Mouse (Mus musculus): Measurements from ENCODE around the gene Hist1h3i. TPM values are rescaled to one million over a fixed set of nuclear protein-coding genes. Genes with fewer than 3 reads are reported as not detected.

Hist1h3i gene
- 13.4 and 17.5 TPM in 2 replicates for polyA plus RNA-seq (2012; rRNA removed)

DNA sequence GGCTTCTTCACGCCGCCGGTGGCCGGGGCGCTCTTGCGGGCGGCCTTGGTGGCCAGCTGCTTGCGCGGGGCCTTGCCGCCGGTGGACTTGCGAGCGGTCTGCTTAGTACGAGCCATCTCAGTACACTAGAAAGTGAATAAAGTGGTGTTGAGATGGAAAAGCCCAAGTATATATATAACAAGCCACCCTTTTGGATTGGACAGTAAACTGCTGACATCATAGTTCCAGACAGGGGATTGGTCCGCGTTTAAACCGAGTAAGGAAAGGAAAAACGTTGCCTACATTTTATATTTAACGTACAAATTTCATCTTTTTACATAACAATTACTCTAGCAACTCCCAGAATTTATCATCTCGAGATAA, at the start of gene Hist1h3i:
TSS of gene Hist1h3i (minus strand) at position 116 of the 363 bp plus-strand sequence.

DNA sequence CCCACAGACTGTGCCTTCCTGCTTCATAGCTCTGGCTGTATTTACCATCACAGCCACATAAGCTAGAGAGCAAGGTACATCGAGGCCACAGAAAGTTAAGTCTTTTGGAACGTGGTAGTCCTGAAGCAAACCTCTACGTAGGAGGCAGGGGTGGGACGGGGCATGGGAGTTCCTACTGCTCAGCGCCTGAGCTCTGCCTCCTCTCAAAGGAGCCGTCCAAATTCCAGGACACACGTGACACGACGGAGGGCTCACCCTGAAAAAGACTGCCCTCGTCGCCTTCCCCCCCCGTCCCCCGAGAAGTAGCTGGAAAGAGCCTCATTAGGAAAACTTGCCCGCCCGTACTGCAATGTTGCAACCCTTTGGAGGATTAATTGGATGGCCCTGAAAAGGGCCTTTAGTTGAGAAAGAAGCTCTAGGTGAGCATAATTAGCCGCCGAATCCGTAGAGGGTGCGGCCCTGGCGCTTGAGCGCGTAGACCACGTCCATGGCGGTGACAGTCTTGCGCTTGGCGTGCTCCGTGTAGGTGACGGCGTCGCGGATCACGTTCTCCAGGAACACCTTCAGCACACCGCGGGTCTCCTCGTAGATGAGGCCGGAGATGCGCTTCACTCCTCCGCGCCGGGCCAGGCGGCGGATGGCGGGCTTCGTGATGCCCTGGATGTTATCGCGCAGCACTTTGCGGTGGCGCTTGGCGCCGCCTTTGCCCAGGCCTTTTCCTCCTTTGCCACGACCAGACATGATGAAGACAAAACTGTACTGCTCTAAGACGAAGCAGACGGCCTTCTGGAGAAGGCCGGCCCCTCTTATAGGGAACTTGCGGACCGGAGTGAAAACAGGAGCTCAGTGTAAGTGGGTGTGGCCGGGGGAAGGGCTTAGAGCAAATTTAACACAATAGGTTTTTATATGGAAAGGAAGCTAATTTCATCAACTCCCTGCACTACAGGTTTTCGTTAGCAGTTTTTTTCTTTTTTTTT, 48.5 kb upstream of the Hist1h3i start, which contains the start of gene Hist1h4n:
TSS of gene Hist1h4n (minus strand) at position 779 of the 977 bp plus-strand sequence.

DNA sequence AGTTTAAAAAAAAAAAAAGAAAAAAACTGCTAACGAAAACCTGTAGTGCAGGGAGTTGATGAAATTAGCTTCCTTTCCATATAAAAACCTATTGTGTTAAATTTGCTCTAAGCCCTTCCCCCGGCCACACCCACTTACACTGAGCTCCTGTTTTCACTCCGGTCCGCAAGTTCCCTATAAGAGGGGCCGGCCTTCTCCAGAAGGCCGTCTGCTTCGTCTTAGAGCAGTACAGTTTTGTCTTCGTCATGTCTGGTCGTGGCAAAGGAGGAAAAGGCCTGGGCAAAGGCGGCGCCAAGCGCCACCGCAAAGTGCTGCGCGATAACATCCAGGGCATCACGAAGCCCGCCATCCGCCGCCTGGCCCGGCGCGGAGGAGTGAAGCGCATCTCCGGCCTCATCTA, 28.4 kb upstream of the Hist1h3i start, which contains the start of gene Hist1h4m:
TSS of gene Hist1h4m (plus strand) at position 208 of the 400 bp plus-strand sequence.

GRCm38 (mm10) chr13:21810073-21810472, 26.9 kb upstream of the Hist1h3i start, which contains the start of the genes Hist1h2bq and Hist1h2ao:
Gene Hist1h2bq (minus strand): TSS chr13:21810197.
Gene Hist1h2ao (plus strand): TSS chr13:21810465.

GRCm38 (mm10) chr13:21786899-21787629, 3.9 kb upstream of the Hist1h3i start, which contains the start of the genes Hist1h2an and Hist1h2bp:
Gene Hist1h2an (minus strand): TSS chr13:21787218.
Gene Hist1h2bp (plus strand): TSS chr13:21787461.

DNA sequence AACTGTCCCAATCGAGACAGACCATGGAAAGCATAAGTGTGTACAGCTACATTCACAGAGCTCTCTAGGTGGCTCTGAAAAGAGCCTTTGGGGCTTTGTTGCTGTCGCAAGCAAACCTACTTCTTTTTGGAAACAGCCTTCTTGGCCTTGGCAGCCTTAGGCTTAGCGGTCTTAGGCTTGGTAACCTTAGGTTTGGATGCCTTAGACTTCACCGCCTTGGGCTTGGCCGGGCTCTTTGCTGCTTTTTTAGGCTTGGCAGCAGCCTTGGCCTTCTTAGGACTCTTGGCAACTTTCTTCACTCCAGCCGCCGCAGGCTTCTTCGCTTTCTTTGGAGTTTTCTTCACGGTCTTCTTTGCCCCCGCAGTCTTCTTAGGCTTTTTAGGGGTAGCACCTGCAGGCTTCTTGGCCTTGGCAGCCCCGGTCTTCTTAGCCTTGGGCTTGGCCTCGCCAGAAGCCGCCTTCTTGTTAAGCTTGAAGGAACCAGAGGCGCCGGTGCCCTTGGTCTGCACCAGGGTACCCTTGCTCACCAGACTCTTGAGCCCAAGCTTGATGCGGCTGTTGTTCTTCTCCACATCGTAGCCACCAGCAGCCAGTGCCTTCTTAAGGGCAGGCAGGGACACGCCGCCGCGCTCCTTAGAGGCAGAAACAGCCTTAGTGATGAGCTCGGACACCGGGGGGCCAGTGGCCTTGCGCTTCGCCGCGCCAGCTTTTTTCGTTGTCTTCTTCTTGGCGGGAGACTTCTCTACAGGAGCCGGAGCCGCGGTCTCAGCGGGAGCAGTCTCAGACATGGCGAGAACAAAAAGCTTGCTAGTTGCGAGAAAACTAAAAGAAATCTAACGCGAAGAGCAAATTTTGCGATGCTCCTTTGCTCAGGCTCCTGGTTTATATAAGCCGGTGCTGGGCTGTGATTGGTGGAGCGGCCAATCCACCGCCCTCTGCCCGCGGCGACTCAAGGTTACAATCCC, 3.1 kb downstream of the Hist1h3i start, which contains the start of gene Hist1h1b:
TSS of gene Hist1h1b (minus strand) at position 859 of the 965 bp plus-strand sequence.

DNA sequence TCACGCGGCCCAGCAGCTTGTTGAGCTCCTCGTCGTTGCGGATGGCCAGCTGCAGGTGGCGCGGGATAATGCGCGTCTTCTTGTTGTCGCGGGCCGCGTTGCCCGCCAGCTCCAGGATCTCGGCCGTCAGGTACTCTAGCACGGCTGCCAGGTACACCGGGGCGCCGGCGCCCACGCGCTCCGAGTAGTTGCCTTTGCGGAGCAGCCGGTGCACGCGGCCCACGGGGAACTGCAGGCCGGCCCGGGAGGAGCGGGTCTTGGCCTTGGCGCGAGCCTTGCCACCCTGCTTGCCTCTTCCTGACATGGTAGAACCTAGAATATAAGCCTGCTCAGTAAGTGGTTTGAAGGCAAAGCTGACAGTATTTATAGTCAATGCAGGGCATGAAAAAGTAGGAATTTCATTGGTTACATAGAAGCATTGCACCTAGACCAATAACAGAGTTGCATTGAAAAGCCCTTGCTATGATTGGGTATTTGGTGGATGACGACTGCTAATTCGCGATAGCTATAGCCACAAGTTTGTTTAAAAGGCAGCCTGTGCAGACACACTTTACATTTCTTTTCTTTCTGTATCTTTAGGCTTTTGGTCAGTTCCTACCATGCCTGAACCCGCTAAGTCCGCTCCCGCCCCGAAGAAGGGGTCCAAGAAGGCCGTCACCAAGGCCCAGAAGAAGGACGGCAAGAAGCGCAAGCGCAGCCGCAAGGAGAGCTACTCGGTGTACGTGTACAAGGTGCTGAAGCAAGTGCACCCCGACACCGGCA, 29.5 kb downstream of the Hist1h3i start, which contains the start of the genes Hist1h2ak and Hist1h2bn:
TSS of gene Hist1h2ak (minus strand) at position 304 of the 762 bp plus-strand sequence.
TSS of gene Hist1h2bn (plus strand) at position 600 of the 762 bp plus-strand sequence.

GRCm38 (mm10) chr13:21750159-21751017, 32.8 kb downstream of the Hist1h3i start, which contains the start of gene Hist1h4k:
Gene Hist1h4k (minus strand): TSS chr13:21750505.

DNA sequence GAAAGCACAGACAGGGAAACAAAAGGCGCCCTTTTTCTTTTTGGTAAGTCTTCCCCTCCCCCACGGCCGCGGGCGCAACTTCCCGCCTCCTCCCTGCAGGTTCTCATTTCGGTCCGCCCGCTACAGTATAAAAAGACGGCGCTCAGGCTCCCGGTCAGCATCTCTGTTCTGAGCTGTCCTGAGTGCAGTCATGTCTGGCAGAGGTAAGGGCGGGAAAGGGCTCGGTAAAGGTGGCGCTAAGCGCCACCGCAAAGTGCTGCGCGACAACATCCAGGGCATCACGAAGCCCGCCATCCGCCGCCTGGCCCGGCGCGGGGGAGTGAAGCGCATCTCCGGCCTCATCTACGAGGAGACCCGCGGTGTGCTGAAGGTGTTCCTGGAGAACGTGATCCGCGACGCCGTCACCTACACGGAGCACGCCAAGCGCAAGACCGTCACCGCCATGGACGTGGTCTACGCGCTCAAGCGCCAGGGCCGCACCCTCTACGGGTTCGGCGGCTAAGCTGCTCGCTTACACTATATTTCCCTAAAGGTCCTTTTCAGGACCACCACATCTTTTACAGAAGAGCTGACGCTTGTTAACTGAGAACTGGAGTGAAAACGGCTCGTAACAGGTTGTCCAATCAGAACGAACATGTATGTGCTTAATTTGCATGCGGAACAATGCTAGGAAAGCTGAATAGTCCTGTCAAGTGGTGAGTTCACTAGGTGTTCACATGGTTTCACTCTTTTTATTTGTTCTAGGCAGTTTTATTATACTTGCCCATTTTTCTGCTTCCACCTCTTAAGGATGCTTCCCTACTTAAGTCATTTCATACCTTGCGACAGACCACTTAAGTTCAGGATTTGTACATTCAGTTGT, 48.0 kb downstream of the Hist1h3i start, which contains the start of gene Hist1h4j:
TSS of gene Hist1h4j (plus strand) at position 159 of the 862 bp plus-strand sequence.

Other genes starting within 250 kb of the Hist1h3i start
- not detected in 2 replicates for gene Olfr1366, start 240.6 kb downstream of the Hist1h3i start, polyA plus RNA-seq (2012; rRNA removed)
- not detected in 2 replicates for gene Olfr1535, start 223.5 kb downstream of the Hist1h3i start, polyA plus RNA-seq (2012; rRNA removed)
- gene Olfr1364, start 201.6 kb downstream of the Hist1h3i start, polyA plus RNA-seq (2012; rRNA removed) = not detected in 2 replicates
- not detected in 2 replicates for gene Olfr1362, start 169.3 kb downstream of the Hist1h3i start, polyA plus RNA-seq (2012; rRNA removed)
- gene Olfr11, start 140.9 kb downstream of the Hist1h3i start, polyA plus RNA-seq (2012; rRNA removed) = not detected in 2 replicates
- gene Olfr1361, start 120.0 kb downstream of the Hist1h3i start, polyA plus RNA-seq (2012; rRNA removed) = not detected in 2 replicates
- not detected in 2 replicates for gene Olfr1360, start 106.0 kb downstream of the Hist1h3i start, polyA plus RNA-seq (2012; rRNA removed)
- not detected in 2 replicates for gene Olfr1359, start 85.3 kb downstream of the Hist1h3i start, polyA plus RNA-seq (2012; rRNA removed)
- 5.9 and 7.6 TPM in 2 replicates for gene Hist1h2bl, start 67.2 kb downstream of the Hist1h3i start, polyA plus RNA-seq (2012; rRNA removed)
- gene Hist1h2ai, start 66.9 kb downstream of the Hist1h3i start, polyA plus RNA-seq (2012; rRNA removed) = 1.9 and 2.8 TPM in 2 replicates
- gene Hist1h3h, start 65.7 kb downstream of the Hist1h3i start, polyA plus RNA-seq (2012; rRNA removed) = 11.5 and 11.6 TPM in 2 replicates
- 4.9 and 7.3 TPM in 2 replicates for gene Hist1h2bm, start 61.3 kb downstream of the Hist1h3i start, polyA plus RNA-seq (2012; rRNA removed)
- gene Hist1h4j, start 48.3 kb downstream of the Hist1h3i start, polyA plus RNA-seq (2012; rRNA removed) = 9.1 and 9.2 TPM in 2 replicates
- 14.1 and 22.0 TPM in 2 replicates for gene Hist1h4k, start 32.9 kb downstream of the Hist1h3i start, polyA plus RNA-seq (2012; rRNA removed)
- 17.2 and 18.2 TPM in 2 replicates for gene Hist1h2ak, start 29.5 kb downstream of the Hist1h3i start, polyA plus RNA-seq (2012; rRNA removed)
- gene Hist1h2bn, start 29.2 kb downstream of the Hist1h3i start, polyA plus RNA-seq (2012; rRNA removed) = 10.0 and 14.8 TPM in 2 replicates
- gene Hist1h1b, start 2.7 kb downstream of the Hist1h3i start, polyA plus RNA-seq (2012; rRNA removed) = 3.8 and 4.1 TPM in 2 replicates
- gene Hist1h2an, start 3.8 kb upstream of the Hist1h3i start, polyA plus RNA-seq (2012; rRNA removed) = 3.5 and 4.0 TPM in 2 replicates
- gene Hist1h2bp, start 4.1 kb upstream of the Hist1h3i start, polyA plus RNA-seq (2012; rRNA removed) = 1.2 and 2.5 TPM in 2 replicates
- 3.5 and 6.3 TPM in 2 replicates for gene Hist1h2bq, start 26.8 kb upstream of the Hist1h3i start, polyA plus RNA-seq (2012; rRNA removed)
- gene Hist1h2ao, start 27.1 kb upstream of the Hist1h3i start, polyA plus RNA-seq (2012; rRNA removed) = not detected in 2 replicates
- gene Hist1h4m, start 28.4 kb upstream of the Hist1h3i start, polyA plus RNA-seq (2012; rRNA removed) = not detected in 2 replicates
- gene Hist1h4n, start 48.8 kb upstream of the Hist1h3i start, polyA plus RNA-seq (2012; rRNA removed) = 19.1 and 27.0 TPM in 2 replicates
- gene Hist1h2ap, start 50.1 kb upstream of the Hist1h3i start, polyA plus RNA-seq (2012; rRNA removed) = 35.2 and 36.1 TPM in 2 replicates
- gene Hist1h2br, start 50.4 kb upstream of the Hist1h3i start, polyA plus RNA-seq (2012; rRNA removed) = 2.2 and 6.7 TPM in 2 replicates
- 0.38 and 0.39 TPM in 2 replicates for gene Zfp184, start 161.7 kb upstream of the Hist1h3i start, polyA plus RNA-seq (2012; rRNA removed)
- gene Pom121l2, start 197.8 kb upstream of the Hist1h3i start, polyA plus RNA-seq (2012; rRNA removed) = not detected in 2 replicates
- 1.2 and 1.3 TPM in 2 replicates for gene Prss16, start 226.4 kb upstream of the Hist1h3i start, polyA plus RNA-seq (2012; rRNA removed)

Data from liver, embryonic 18 days (tissue).